Mouse (Mus musculus): ENCODE data around the gene AI481877.

DNA sequence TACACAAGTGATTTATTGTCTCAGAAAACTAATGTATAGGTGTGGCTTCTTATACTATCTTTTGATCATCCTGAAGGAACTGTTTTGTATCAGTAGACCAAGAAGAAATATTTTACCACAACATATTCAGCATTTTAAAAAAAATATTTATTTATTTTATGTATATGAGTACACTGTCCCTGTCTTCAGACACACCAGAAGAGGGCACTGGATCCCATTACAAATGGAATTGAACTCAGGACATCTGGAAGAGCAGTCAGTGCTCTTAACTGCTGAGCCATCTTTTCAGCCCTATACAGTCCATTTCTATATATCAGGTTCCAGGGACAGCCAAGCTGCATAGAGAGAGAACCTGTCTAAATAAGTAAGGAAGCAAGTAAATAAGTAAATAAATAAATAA lies 15.2 kb downstream of the AI481877 start:
- peak; percentile 69 for TF ChIP-seq CTCF (IDR thresholded peaks at IDR 0.05)
- TF ChIP-seq EP300 (IDR thresholded peaks at IDR 0.05; ENCODE audit: insufficient read depth, low read depth, low read length): no peak
- no peak for TF ChIP-seq POLR2A (IDR thresholded peaks at IDR 0.05; ENCODE audit: insufficient read depth, low read depth, low read length)

Data from heart, adult 2 months (tissue).